Mouse (Mus musculus): ENCODE results near the gene Map3k13. TPM values are rescaled to one million over a fixed set of nuclear protein-coding genes. Genes with fewer than 3 reads are reported as not detected.

Gene Map3k13
- total and polyA plus RNA-seq, 3 experiments, result 0.62 to 0.97 (median 0.96) TPM

GRCm38 (mm10) chr16:21834866-21835583 lies 40.9 kb downstream of the Map3k13 start:
- intact Hi-C loops (cut with DNase I), result loop anchor here (5.0 kb wide), 2 partner anchors 182 to 287 kb away; no protein-coding TSS in a partner anchor
- H3K79me2 ChIP-seq (replicated peaks; ENCODE audit: control insufficient read depth, insufficient read depth, low read length), result no peaks in the 10 kb centered on the region
- 83% methylated on average over 8 of the region's 8 CpGs for WGBS
- no peaks in the 10 kb centered on the region; the same call in 1 of the 2 replicates for H3K4me1 ChIP-seq (ENCODE audit: control insufficient read depth, insufficient read depth, low read length)
- DNase-seq, result no peak
- no peaks in the 10 kb centered on the region for H3K36me3 ChIP-seq (ENCODE audit: control insufficient read depth, insufficient read depth, low read length)
- H3K9ac ChIP-seq (ENCODE audit: low read depth, low read length), result no peak overlapping the region
- no peak overlapping the region for H3K27ac ChIP-seq
- H3K27me3 ChIP-seq (ENCODE audit: control insufficient read depth, insufficient read depth, low read length), result no peaks in the 10 kb centered on the region
- no peak overlapping the region for H3K4me3 ChIP-seq
- TF ChIP-seq POLR2A (IDR thresholded peaks at IDR 0.05; ENCODE audit: insufficient read depth, low read depth, low read length) (no peak), CTCF (IDR thresholded peaks at IDR 0.05) (no peak), EP300 (IDR thresholded peaks at IDR 0.05; ENCODE audit: insufficient read depth, low read depth, low read length) (no peak)

DNA sequence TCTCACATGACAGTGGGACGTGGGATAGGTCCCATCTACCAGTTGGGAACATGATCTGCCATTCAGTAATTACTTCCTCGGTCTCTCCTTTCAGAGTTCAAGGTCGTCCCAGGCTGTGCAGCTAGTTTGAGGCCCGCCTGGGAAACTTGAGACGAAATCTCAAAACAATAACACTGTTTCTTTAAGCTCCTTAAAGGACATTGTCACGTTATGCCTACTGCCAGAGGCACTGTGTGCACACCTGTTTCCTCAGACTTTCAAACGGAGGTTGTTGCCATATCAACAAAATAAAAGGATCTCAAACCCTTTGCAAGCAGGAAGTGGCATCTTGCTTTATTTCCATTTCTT lies 41.4 kb downstream of the Map3k13 start:
- intact Hi-C loops (cut with DNase I), result loop anchor here (5.0 kb wide), 2 partner anchors 182 to 287 kb away; no protein-coding TSS in a partner anchor
- H3K27ac ChIP-seq, result no peak overlapping the region

GRCm38 (mm10) chr16:21836311-21837072 lies 42.3 kb downstream of the Map3k13 start:
- no peaks in the 10 kb centered on the region for H3K36me3 ChIP-seq (ENCODE audit: control insufficient read depth, insufficient read depth, low read length)
- no peaks in the 10 kb centered on the region; the same call in 1 of the 2 replicates for H3K4me1 ChIP-seq (ENCODE audit: control insufficient read depth, insufficient read depth, low read length)
- H3K27me3 ChIP-seq (ENCODE audit: control insufficient read depth, insufficient read depth, low read length), result no peaks in the 10 kb centered on the region
- DNase-seq, result no peak
- no peak for TF ChIP-seq POLR2A (IDR thresholded peaks at IDR 0.05; ENCODE audit: insufficient read depth, low read depth, low read length)
- TF ChIP-seq CTCF (IDR thresholded peaks at IDR 0.05), result peak; percentile 72
- no peak overlapping the region for H3K27ac ChIP-seq
- no peak overlapping the region for H3K4me3 ChIP-seq
- H3K79me2 ChIP-seq (replicated peaks; ENCODE audit: control insufficient read depth, insufficient read depth, low read length), result no peaks in the 10 kb centered on the region
- no peak overlapping the region for H3K9ac ChIP-seq (ENCODE audit: low read depth, low read length)
- WGBS, result 37% methylated on average over 7 of the region's 7 CpGs
- intact Hi-C loops (cut with DNase I), result loop anchor here (5.0 kb wide), 2 partner anchors 181 to 286 kb away; no protein-coding TSS in a partner anchor

More for the DNA sequence above, 41.4 kb downstream of the Map3k13 start:
- no peak for DNase-seq
- no peaks in the 10 kb centered on the region; the same call in 1 of the 2 replicates for H3K4me1 ChIP-seq (ENCODE audit: control insufficient read depth, insufficient read depth, low read length)
- TF ChIP-seq EP300 (IDR thresholded peaks at IDR 0.05; ENCODE audit: insufficient read depth, low read depth, low read length) (no peak), POLR2A (IDR thresholded peaks at IDR 0.05; ENCODE audit: insufficient read depth, low read depth, low read length) (no peak), CTCF (IDR thresholded peaks at IDR 0.05) (no peak)
- no peaks in the 10 kb centered on the region for H3K27me3 ChIP-seq (ENCODE audit: control insufficient read depth, insufficient read depth, low read length)
- no peak overlapping the region for H3K4me3 ChIP-seq
- H3K36me3 ChIP-seq (ENCODE audit: control insufficient read depth, insufficient read depth, low read length), result no peaks in the 10 kb centered on the region
- WGBS, result 58% methylated on average over 7 of the region's 7 CpGs
- no peaks in the 10 kb centered on the region for H3K79me2 ChIP-seq (replicated peaks; ENCODE audit: control insufficient read depth, insufficient read depth, low read length)
- no peak overlapping the region for H3K9ac ChIP-seq (ENCODE audit: low read depth, low read length)

DNA sequence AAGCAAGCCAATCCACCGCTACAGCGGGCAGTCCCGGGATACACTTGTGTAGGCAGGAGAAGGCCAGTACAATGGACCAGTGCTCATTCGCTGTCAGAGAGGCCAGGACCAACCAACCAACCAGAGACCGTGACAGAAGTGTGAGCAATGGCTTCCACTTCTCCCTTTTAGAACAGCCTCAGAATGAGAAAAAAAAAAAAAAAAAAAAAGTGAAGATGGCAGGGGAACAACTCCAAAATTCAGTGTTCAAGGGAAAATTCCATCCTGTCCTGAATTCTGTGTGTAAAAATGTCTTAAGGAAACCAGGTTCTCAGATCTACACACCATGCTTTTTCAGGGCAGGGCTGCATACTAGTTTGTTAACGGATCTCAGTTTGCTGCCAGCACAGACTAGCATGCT lies 43.5 kb downstream of the Map3k13 start:
- Histone ChIP-seq H3K79me2 (replicated peaks; ENCODE audit: control insufficient read depth, insufficient read depth, low read length) (no peaks in the 10 kb centered on the region), H3K4me3 (no peak overlapping the region), H3K4me1 (ENCODE audit: control insufficient read depth, insufficient read depth, low read length) (no peaks in the 10 kb centered on the region; the same call in 1 of the 2 replicates), H3K9ac (ENCODE audit: low read depth, low read length) (no peak overlapping the region), H3K27ac (no peak overlapping the region), H3K36me3 (ENCODE audit: control insufficient read depth, insufficient read depth, low read length) (no peaks in the 10 kb centered on the region), H3K27me3 (ENCODE audit: control insufficient read depth, insufficient read depth, low read length) (no peaks in the 10 kb centered on the region)
- intact Hi-C loops (cut with DNase I), result loop anchor here (5.0 kb wide), 2 partner anchors 180 to 285 kb away; no protein-coding TSS in a partner anchor
- no peak for DNase-seq
- no peak for TF ChIP-seq POLR2A (IDR thresholded peaks at IDR 0.05; ENCODE audit: insufficient read depth, low read depth, low read length)
- no peak for TF ChIP-seq EP300 (IDR thresholded peaks at IDR 0.05; ENCODE audit: insufficient read depth, low read depth, low read length)
- TF ChIP-seq CTCF (IDR thresholded peaks at IDR 0.05), result no peak
- 77% methylated on average over 6 of the region's 6 CpGs for WGBS

GRCm38 (mm10) chr16:21845800-21846671 lies 51.9 kb downstream of the Map3k13 start:
- no peak overlapping the region for H3K27ac ChIP-seq
- under 1% methylated on average over 16 of the region's 16 CpGs for WGBS
- peak; percentile 34 to 43 for DNase-seq
- H3K9ac ChIP-seq (ENCODE audit: low read depth, low read length), result peak overlapping the region; percentile 36
- intact Hi-C loops (cut with DNase I), result no loop called here
- H3K36me3 ChIP-seq (ENCODE audit: control insufficient read depth, insufficient read depth, low read length), result no peaks in the 10 kb centered on the region
- H3K4me3 ChIP-seq, result peak overlapping the region; percentile 40
- no peak for TF ChIP-seq CTCF (IDR thresholded peaks at IDR 0.05)
- H3K27me3 ChIP-seq (ENCODE audit: control insufficient read depth, insufficient read depth, low read length), result no peaks in the 10 kb centered on the region
- H3K4me1 ChIP-seq (ENCODE audit: control insufficient read depth, insufficient read depth, low read length), result peaks cover 1% of the 10 kb centered on the region; the same call in 1 of the 2 replicates
- no peaks in the 10 kb centered on the region for H3K79me2 ChIP-seq (replicated peaks; ENCODE audit: control insufficient read depth, insufficient read depth, low read length)
